Mouse (Mus musculus) A20 (cell line): Measurements from ENCODE around the gene 0610030E20Rik.

Experiments used
- DNase-seq: peaks from one replicate; pipeline ENCODE4 v3.0.0-alpha.2; 2011; ENCODE audit warnings: low read depth, low spot score

0610030E20Rik gene

GRCm38 (mm10) chr6:72347166-72347941, at the start of gene 0610030E20Rik:
Gene 0610030E20Rik, plus strand, starts transcription at chr6:72347317.
- DNase-seq: peak; percentile 82

- DNase-seq: no peak
Measured at GRCm38 (mm10) chr6:72297825-72298224, 49.3 kb upstream of the 0610030E20Rik start.

- no peak for DNase-seq
Measured at GRCm38 (mm10) chr6:72302349-72302925, 44.7 kb upstream of the 0610030E20Rik start.

GRCm38 (mm10) chr6:72303510-72303909, 43.6 kb upstream of the 0610030E20Rik start:
- DNase-seq: no peak

DNA sequence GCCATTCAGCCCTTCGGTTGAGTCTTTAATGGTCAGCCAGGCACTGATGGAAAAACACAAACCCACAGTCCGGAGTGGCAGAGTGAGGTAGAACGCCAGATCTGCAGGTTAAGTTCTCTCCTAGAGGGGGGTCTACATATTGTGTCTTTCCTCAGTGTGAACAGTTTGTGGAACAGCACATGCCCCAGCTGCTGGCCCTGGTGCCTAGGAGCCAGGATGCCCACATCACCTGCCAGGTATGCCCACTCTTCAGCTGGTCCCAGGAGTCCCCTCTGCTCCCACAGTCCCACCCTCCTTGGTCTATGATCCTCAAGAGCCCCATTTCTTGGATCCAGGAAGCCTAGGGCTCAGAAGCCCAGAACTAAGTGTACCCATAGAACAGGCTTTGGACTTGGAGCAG, 34.9 kb upstream of the 0610030E20Rik start:
- DNase-seq: no peak

DNA sequence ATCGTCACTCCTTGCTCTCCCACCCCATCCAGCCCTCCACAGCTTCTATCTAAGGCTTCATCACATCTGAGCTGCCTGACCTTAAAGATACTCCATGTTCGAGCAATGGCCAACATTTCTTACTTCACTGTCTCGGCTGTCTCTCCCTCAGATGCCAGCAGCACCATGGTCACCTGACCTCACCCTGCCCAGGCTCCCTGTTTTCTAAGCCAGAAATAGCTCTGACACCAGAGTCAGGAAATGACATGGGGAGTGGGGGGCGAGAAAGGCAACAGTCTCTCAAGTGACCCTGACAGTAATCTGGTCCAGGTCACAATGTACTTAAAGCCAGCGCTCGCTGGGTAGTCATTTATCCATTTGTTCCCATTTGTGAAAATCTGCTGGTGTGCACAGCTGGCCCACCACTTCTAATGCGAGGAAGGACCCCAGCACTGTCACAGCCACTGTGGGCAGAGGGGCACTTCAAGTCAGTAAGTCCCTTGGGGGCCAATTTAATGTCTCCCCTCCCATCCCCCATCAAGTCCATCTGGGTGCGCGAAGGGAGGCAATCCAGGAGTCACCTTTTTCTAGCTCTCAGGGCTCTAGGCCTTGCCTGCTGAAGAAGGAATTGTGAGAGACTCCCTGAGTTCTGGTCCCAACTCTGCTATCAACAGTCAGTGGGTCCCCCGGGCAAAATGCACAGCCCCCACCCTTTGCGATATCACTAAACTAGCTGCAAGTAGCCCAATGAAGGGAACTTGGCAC, 33.8 kb upstream of the 0610030E20Rik start:
- no peak for DNase-seq

GRCm38 (mm10) chr6:72315384-72315783, 31.7 kb upstream of the 0610030E20Rik start:
- DNase-seq: no peak

GRCm38 (mm10) chr6:72316044-72316443, 31.1 kb upstream of the 0610030E20Rik start:
- DNase-seq: no peak

- no peak for DNase-seq
Measured at GRCm38 (mm10) chr6:72318440-72318839, 28.7 kb upstream of the 0610030E20Rik start.

DNA sequence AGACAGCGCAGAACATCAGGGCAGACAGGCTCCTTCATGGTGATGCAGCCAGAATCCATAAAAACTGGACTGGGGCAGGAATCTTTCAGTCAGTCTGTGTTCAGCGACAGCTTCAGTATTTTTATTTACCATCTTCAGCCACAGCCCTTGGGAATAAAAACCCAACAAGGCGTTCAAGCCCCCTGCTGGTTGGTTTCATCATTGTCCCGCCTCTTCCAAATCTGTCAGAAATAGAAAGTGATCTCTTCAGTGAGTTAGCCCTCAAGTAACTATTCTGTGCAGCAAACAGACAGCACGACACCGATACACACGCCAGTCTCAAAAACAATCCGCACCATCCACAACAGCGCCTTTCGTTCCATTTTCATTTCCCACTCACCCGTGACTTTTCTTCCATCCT, 28.1 kb upstream of the 0610030E20Rik start:
- DNase-seq: peak; percentile 2

- no peak for DNase-seq
Measured at GRCm38 (mm10) chr6:72322936-72323335, 24.2 kb upstream of the 0610030E20Rik start.

- no peak for DNase-seq
Measured at GRCm38 (mm10) chr6:72323786-72324508, 23.2 kb upstream of the 0610030E20Rik start.

DNA sequence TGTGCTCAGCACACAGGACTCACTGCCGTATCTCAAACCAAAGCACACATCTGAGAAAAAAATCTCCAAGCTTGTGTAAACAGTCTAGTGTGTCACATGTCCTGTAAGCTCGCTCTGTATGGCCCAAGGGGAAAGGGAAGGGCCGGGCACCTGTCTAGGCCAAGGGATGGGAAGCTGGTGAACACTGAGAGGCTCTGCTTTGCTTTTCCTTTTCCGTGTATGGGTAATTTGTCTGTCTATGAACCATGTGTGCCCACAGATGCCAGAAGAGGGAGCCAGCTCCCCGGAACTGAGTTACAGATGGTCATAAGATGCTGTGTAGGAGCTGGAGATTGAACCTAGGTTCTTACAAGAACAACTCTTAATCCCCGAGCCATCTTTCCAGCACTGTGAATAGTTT, 20.8 kb upstream of the 0610030E20Rik start:
- peak; percentile 29 for DNase-seq

GRCm38 (mm10) chr6:72329019-72329418, 18.1 kb upstream of the 0610030E20Rik start:
- DNase-seq: no peak

DNA sequence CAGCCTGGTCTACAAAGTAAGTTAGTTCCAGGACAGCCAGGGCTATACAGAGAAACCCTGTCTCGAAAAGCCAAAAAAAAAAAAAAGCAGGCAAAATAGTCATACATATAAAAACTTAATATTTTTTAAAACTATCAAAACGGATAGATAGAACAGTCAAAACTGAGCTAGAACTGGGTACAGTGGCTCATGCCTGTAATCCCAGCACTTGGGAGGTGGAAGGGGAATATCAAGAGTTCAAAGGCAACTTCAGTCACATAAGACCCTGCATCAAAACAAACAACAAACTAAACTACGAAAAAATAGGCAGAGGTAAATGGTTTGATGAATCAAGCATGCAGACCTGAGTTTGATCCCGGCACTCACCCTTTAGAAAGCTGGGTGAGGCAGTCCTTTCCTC, 17.0 kb upstream of the 0610030E20Rik start:
- no peak for DNase-seq

- no peak for DNase-seq
Measured at GRCm38 (mm10) chr6:72333111-72333510, 14.0 kb upstream of the 0610030E20Rik start.

DNA sequence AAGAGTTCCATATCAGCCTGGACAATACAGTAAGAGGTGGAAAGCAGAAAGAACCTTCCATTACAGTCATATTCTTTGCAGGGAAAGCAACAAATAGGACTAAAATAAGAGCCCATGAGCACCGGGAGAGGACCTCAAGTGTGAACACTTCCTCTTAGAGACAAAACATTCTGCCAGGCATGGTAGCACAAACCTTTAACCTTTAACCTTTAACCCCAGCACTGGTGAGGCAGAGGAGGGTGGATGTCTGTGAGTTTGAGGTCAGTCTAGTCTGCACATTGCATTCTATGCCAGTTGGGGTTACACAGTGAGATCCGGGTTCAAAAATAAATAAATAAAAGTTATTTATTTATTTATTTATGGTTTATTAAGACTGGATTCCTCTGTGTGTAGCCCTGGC, 6.6 kb upstream of the 0610030E20Rik start:
- DNase-seq: no peak

GRCm38 (mm10) chr6:72344396-72345073, 2.6 kb upstream of the 0610030E20Rik start:
- no peak for DNase-seq

DNA sequence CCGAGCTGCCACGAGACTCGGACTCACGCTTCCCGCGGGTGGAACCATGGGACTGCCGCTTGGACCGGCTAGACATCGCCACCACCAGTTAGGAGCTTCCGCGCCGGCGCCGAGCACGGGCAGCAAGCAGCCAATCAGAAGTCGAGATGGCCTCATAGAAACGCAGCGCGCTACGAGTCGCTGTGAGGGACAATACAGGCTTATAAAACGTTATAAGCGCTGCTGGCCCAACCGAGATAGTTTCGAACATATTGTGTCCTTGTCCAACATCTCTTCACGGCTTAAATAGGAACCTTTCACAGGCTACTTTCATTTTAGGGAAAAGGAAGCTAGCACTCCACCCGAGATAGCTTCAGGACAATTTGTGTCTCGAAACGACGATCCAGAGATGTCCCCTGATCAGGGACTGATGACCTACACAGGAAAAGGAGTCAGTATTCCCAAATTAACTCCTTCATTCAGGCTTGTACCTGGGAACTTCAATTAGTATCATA, 2.0 kb upstream of the 0610030E20Rik start, which contains the start of gene Usp39:
Usp39 (minus strand) TSS at position 111 of the 494 bp plus-strand sequence.
- peak; percentile 88 for DNase-seq

- no peak for DNase-seq
Measured at GRCm38 (mm10) chr6:72345633-72346032, 1.5 kb upstream of the 0610030E20Rik start.

DNA sequence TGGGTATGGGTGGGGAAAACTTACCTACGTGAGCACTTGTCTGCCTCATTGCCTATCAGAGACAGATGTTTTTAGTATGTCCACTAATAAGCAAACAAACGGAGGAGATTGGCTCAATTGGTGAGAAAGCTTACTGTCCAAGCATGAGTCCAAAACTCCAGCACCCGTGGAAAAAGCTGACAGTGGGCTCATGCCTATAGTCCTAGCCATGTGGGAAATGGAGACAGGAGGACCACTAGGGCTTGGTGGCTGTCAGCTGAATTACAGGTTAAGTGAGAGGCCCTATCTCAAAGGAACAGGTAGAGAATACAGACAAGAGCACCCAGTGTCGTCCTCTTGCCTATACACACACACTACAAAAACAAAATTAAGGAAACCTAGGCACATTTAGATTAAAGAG, 856 bp upstream of the 0610030E20Rik start:
- DNase-seq: peak; percentile 30
